Mouse (Mus musculus): ENCODE results near the gene Med16. TPM values are rescaled to one million over a fixed set of nuclear protein-coding genes. Genes with fewer than 3 reads are reported as not detected.
A peak's percentile ranks its signal among the peaks of the same experiment; 100 is the strongest.

Med16 gene
- polyA plus RNA-seq, 1 experiment from 2014 or later, result 45.7 TPM

- Histone ChIP-seq H3K4me3 (ENCODE audit: low read depth, low read length) (no peak overlapping the region), H3K27ac (ENCODE audit: low read depth, low read length) (no peak overlapping the region), H3K4me1 (ENCODE audit: control insufficient read depth, insufficient read depth, low read length) (peaks cover 12% of the 10 kb centered on the region), H3K27me3 (ENCODE audit: control insufficient read depth, insufficient read depth, low read length) (no peaks in the 10 kb centered on the region), H3K36me3 (ENCODE audit: control insufficient read depth, insufficient read depth, low read length) (peaks cover 57% of the 10 kb centered on the region), H3K4me2 (no peak overlapping the region), H3K9me3 (ENCODE audit: control insufficient read depth, low read length) (no peaks in the 10 kb centered on the region), H3K9ac (ENCODE audit: low read length) (no peak overlapping the region)
- 89% methylated on average over 23 of the region's 23 CpGs for WGBS
- DNase-seq (ENCODE audit: low spot score, missing footprints) (no peak), ATAC-seq (ENCODE audit: low FRiP score) (no peak)
Observed at GRCm38 (mm10) chr10:79862049-79862788, 46.5 kb downstream of the Med16 start.

- no peak overlapping the region for H3K4me2 ChIP-seq
- H3K27ac ChIP-seq (ENCODE audit: low read depth, low read length), result no peak overlapping the region
- 85% methylated on average over 25 of the region's 25 CpGs for WGBS
- H3K4me1 ChIP-seq (ENCODE audit: control insufficient read depth, insufficient read depth, low read length), result peaks cover 20% of the 10 kb centered on the region
- DNase-seq (ENCODE audit: low spot score, missing footprints) (no peak), ATAC-seq (ENCODE audit: low FRiP score) (no peak)
- no peaks in the 10 kb centered on the region for H3K27me3 ChIP-seq (ENCODE audit: control insufficient read depth, insufficient read depth, low read length)
- H3K9me3 ChIP-seq (ENCODE audit: control insufficient read depth, low read length), result no peaks in the 10 kb centered on the region
- H3K36me3 ChIP-seq (ENCODE audit: control insufficient read depth, insufficient read depth, low read length), result peaks cover 55% of the 10 kb centered on the region
- H3K4me3 ChIP-seq (ENCODE audit: low read depth, low read length), result no peak overlapping the region
- H3K9ac ChIP-seq (ENCODE audit: low read length), result no peak overlapping the region
Observed at GRCm38 (mm10) chr10:79861230-79862048, 47.3 kb downstream of the Med16 start.

DNA sequence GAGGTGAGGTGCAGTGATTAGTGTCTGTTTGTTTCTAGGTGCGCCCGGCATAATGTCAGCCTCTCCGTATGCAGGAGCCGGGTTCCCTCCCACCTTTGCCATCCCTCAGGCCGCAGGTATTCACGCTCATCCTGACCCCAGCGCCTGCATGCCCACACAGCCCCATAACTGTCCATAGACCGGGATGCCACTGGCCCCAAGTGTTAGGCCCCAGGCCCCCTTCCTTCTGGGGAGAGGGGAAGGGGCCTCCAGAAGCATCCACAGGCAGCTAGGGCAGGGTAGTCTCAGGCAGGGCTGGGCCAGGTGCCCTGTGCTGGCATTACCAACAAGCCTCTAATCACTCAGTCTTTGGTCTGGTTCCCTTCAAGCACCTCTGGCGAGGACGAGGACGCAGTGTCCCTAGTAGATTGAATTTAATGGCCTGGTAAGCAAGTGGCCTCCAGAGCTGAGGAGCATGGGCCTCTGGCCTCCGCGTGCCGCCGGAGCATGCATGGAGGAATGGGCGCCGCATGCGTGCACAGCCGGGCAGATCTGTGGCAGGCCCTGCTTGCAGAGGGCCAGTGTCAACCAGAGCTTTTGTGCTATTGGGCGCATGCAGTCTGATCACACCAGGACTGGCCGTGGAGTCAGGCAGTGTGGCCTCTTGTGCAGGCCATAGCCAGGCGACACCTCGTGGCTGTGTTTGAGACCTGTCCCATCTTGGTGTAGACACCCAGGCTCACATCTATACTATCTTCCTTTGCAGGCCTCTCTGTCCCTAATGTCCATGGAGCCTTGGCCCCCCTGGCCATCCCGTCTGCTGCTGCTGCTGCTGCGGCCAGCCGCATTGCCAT lies 48.4 kb downstream of the Med16 start:
- Histone ChIP-seq H3K36me3 (ENCODE audit: control insufficient read depth, insufficient read depth, low read length) (peaks cover 48% of the 10 kb centered on the region), H3K4me3 (ENCODE audit: low read depth, low read length) (no peak overlapping the region), H3K27ac (ENCODE audit: low read depth, low read length) (no peak overlapping the region), H3K27me3 (ENCODE audit: control insufficient read depth, insufficient read depth, low read length) (no peaks in the 10 kb centered on the region), H3K4me1 (ENCODE audit: control insufficient read depth, insufficient read depth, low read length) (peaks cover 25% of the 10 kb centered on the region), H3K9ac (ENCODE audit: low read length) (no peak overlapping the region), H3K9me3 (ENCODE audit: control insufficient read depth, low read length) (no peaks in the 10 kb centered on the region), H3K4me2 (no peak overlapping the region)
- WGBS, result 93% methylated on average over 26 of the region's 26 CpGs
- DNase-seq (ENCODE audit: low spot score, missing footprints) (no peak), ATAC-seq (ENCODE audit: low FRiP score) (no peak)

GRCm38 (mm10) chr10:79859116-79859515 lies 49.6 kb downstream of the Med16 start:
- no peak for ATAC-seq (ENCODE audit: low FRiP score)
- Histone ChIP-seq H3K36me3 (ENCODE audit: control insufficient read depth, insufficient read depth, low read length) (peaks cover 46% of the 10 kb centered on the region), H3K4me3 (ENCODE audit: low read depth, low read length) (no peak overlapping the region), H3K9me3 (ENCODE audit: control insufficient read depth, low read length) (no peaks in the 10 kb centered on the region), H3K4me1 (ENCODE audit: control insufficient read depth, insufficient read depth, low read length) (peaks cover 25% of the 10 kb centered on the region), H3K27me3 (ENCODE audit: control insufficient read depth, insufficient read depth, low read length) (no peaks in the 10 kb centered on the region), H3K9ac (ENCODE audit: low read length) (no peak overlapping the region), H3K4me2 (no peak overlapping the region), H3K27ac (ENCODE audit: low read depth, low read length) (no peak overlapping the region)
- WGBS, result 92% methylated on average over 11 of the region's 11 CpGs
- DNase-seq (ENCODE audit: low spot score, missing footprints), result no peak

DNA sequence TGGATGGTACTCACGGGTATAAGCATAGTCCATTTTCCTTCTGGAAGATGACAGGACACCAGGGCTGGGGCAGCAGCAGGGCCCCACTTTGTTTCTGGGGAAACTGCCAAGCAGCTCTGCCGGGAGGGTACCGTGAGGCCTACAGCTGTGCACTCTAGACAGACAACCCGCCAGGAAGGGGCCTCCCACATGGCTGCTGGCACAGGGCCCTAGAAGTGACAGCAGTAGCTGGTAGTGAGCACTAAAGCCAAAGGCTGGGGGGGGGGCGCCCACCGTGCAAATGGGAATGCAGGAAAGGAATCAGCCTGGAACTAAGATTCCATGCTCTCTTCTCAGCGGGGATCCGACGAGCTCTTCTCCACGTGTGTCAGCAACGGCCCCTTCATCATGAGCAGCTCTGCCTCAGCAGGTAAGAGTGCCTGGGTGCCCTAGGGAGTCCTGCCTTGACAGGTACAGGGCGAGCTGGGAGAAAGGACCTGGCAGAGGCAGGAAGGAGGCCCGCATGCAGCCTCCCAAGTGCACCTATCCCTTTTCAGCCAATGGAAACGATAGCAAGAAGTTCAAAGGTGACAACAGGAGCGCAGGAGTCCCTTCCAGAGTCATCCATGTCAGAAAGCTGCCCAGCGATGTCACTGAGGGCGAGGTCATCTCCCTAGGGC lies 50.2 kb downstream of the Med16 start:
- no peak for DNase-seq (ENCODE audit: low spot score, missing footprints)
- Histone ChIP-seq H3K27ac (ENCODE audit: low read depth, low read length) (no peak overlapping the region), H3K4me2 (no peak overlapping the region), H3K4me3 (ENCODE audit: low read depth, low read length) (no peak overlapping the region), H3K9ac (ENCODE audit: low read length) (no peak overlapping the region), H3K36me3 (ENCODE audit: control insufficient read depth, insufficient read depth, low read length) (peaks cover 46% of the 10 kb centered on the region), H3K4me1 (ENCODE audit: control insufficient read depth, insufficient read depth, low read length) (peaks cover 25% of the 10 kb centered on the region), H3K27me3 (ENCODE audit: control insufficient read depth, insufficient read depth, low read length) (no peaks in the 10 kb centered on the region), H3K9me3 (ENCODE audit: control insufficient read depth, low read length) (no peaks in the 10 kb centered on the region)
- no peak for ATAC-seq (ENCODE audit: low FRiP score)
- 75% methylated on average over 17 of the region's 17 CpGs for WGBS

DNA sequence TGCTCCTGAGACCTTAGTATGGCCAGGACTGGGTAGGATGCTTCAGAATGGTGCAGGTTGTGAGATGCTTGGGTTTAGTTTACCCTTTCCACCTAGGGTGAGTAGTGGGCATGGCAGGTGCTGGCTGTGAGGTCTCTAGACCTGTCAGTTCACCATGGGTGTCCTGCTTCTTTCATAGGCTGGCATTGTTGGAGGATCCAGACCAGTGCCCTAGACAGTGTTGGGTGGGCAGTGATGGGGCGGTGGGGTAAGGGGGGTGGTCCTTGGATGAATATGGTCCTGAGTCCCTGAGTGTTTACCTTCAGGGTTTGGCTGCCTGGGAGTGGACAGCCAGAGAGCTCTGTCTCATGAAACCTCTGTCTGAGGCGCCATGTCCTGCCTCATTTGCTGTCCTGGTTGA lies 50.8 kb downstream of the Med16 start:
- Histone ChIP-seq H3K4me3 (ENCODE audit: low read depth, low read length) (no peak overlapping the region), H3K9me3 (ENCODE audit: control insufficient read depth, low read length) (no peaks in the 10 kb centered on the region), H3K36me3 (ENCODE audit: control insufficient read depth, insufficient read depth, low read length) (peaks cover 41% of the 10 kb centered on the region), H3K4me1 (ENCODE audit: control insufficient read depth, insufficient read depth, low read length) (peaks cover 29% of the 10 kb centered on the region), H3K27me3 (ENCODE audit: control insufficient read depth, insufficient read depth, low read length) (no peaks in the 10 kb centered on the region), H3K4me2 (peak overlapping the region; percentile 97; the same call in 1 of the 2 replicates), H3K9ac (ENCODE audit: low read length) (peak overlapping the region; percentile 14; the same call in 1 of the 2 replicates), H3K27ac (ENCODE audit: low read depth, low read length) (no peak overlapping the region)
- 86% methylated on average over 2 of the region's 2 CpGs for WGBS
- no peak for ATAC-seq (ENCODE audit: low FRiP score)
- no peak for DNase-seq (ENCODE audit: low spot score, missing footprints)

DNA sequence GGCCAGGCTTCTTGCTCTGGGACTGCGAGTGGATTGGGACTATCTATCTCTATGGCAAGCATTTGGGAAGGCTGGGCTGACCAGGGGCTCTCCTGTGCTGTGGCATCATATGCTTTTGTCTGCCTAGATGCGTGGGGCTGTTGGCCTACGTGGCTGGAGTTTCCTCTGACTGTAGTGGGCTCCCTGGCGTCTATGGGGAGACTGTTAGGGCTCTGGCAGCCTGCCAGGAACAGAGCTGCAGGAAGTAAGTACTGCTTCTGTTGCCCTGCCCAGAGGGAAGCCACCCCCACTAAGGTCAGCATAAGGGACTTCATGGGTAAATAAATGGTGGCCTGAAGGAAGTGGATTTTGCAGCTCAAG lies 51.3 kb downstream of the Med16 start:
- H3K4me2 ChIP-seq, result peak overlapping the region; percentile 97
- H3K27ac ChIP-seq (ENCODE audit: low read depth, low read length), result no peak overlapping the region
- peak overlapping the region; percentile 100 for H3K4me3 ChIP-seq (ENCODE audit: low read depth, low read length)
- 64% methylated on average over 4 of the region's 4 CpGs for WGBS
- no peaks in the 10 kb centered on the region for H3K9me3 ChIP-seq (ENCODE audit: control insufficient read depth, low read length)
- no peaks in the 10 kb centered on the region for H3K27me3 ChIP-seq (ENCODE audit: control insufficient read depth, insufficient read depth, low read length)
- peaks cover 34% of the 10 kb centered on the region for H3K4me1 ChIP-seq (ENCODE audit: control insufficient read depth, insufficient read depth, low read length)
- ATAC-seq (ENCODE audit: low FRiP score) (no peak), DNase-seq (ENCODE audit: low spot score, missing footprints) (no peak)
- H3K36me3 ChIP-seq (ENCODE audit: control insufficient read depth, insufficient read depth, low read length), result peaks cover 36% of the 10 kb centered on the region
- H3K9ac ChIP-seq (ENCODE audit: low read length), result peak overlapping the region; percentile 100; the same call in 1 of the 2 replicates

- DNase-seq (ENCODE audit: low spot score, missing footprints), result no peak
- Histone ChIP-seq H3K9me3 (ENCODE audit: control insufficient read depth, low read length) (no peaks in the 10 kb centered on the region), H3K4me3 (ENCODE audit: low read depth, low read length) (peak overlapping the region; percentile 100), H3K4me1 (ENCODE audit: control insufficient read depth, insufficient read depth, low read length) (peaks cover 39% of the 10 kb centered on the region), H3K9ac (ENCODE audit: low read length) (peak overlapping the region; percentile 100), H3K36me3 (ENCODE audit: control insufficient read depth, insufficient read depth, low read length) (peaks cover 31% of the 10 kb centered on the region), H3K27me3 (ENCODE audit: control insufficient read depth, insufficient read depth, low read length) (no peaks in the 10 kb centered on the region), H3K27ac (ENCODE audit: low read depth, low read length) (no peak overlapping the region), H3K4me2 (peak overlapping the region; percentile 97)
- 73% methylated on average over 7 of the region's 7 CpGs for WGBS
- ATAC-seq (ENCODE audit: low FRiP score), result no peak
Observed at GRCm38 (mm10) chr10:79856704-79857451, 51.8 kb downstream of the Med16 start.

All from midbrain, embryonic 11.5 days (tissue).